Mouse (Mus musculus) v-Abl transformed pro-B cells (cell line): ENCODE data around the gene Ercc2.

ENCODE experiments used
- in situ Hi-C, 2 experiments: fragments of 400-800 bp; cut with MboI; formaldehyde crosslinking; loops; one replicate each; pipeline ENCODE4 v1.15.1; 2025; ENCODE audit not compliant: unreplicated experiment in 2 of 2

The Ercc2 gene

DNA sequence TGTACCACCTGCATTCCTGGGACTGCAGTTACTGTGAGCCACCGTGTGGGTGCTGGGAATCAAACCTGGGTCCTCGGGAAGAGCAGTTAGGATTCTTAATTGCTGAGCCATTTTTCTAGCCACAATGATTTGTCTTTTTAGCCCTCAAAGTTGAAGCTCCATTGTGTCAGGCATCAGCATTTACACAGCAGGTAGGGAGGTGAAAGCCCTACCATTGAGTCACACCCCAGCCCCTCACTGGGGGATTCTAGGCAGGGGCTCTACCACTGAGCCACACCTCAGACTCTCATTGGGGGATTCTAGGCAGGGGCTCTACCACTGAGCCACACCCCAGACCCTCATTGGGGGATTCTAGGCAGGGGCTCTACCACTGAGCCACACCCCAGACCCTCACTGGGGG is 54.5 kb downstream of the Ercc2 start:
- in situ Hi-C loops = no loop called here

DNA sequence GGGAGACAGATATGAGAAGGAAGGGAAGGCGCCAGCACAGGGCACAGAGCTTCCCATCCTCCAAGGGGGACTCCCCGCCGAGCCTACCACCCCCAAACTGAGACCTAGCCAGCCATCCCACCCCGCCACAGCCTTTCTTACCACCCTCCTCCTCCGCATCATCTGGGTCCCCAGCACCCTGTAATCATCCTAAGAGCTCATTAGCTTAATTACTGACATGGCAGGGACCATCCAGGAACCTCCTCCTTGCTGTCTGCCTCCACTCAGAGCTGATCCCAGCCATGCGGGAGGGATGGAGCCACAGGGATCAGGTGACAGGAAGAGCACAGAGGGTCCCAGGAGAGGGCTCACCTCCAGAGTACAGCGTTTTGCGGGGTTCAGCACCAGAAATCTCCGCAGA is 55.2 kb downstream of the Ercc2 start:
- in situ Hi-C loops = no loop called here

DNA sequence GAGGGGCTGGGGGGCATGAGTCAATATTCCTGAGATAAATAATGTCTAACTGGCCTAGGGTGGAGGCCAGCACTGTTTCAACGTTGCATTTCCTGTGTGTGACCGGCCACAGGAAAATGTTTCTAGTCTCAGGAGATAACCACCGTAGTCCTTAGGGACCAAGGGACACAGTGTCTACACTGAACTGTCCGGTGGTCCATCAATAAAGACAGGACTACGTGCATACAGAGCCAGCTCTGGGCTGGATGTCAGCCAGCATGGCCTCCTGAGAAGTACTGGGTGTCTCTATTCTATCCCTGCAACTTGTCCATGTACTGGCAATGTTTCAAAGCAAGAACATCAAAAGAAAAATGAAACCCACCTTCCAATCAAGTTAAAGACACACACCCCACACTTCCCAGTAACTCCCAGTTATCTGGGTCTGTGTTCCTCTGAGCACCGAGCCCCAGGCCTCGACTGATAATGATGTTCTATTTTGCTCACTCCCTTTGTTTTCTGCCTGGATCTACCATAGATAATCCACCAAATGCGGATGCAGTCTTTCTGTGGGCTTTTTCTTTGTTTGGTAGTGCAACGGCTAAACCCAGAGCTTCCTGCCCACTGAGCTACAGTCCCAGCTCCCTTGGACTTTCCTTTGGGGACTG is 59.8 kb downstream of the Ercc2 start:
- in situ Hi-C loops = no loop called here

DNA sequence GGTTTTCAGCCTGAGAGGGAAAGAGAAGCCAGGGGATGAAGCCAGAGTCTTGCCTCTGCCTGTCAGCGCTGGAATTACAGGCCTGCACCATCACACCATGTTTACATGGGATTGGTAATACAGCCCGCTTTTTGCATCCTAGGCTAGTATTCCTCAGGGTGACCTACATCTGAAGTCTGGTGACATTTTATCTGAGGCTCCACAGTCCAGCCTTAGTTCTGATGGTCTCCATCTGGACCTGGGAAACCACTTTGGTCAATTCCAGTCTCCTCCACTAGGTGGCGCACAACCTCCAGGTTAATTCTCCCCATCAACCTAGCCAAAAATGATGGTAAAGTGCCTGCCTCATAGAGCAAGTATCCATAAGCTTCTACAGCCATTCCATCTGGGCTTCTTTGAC is 61.5 kb downstream of the Ercc2 start:
- in situ Hi-C loops = no loop called here

DNA sequence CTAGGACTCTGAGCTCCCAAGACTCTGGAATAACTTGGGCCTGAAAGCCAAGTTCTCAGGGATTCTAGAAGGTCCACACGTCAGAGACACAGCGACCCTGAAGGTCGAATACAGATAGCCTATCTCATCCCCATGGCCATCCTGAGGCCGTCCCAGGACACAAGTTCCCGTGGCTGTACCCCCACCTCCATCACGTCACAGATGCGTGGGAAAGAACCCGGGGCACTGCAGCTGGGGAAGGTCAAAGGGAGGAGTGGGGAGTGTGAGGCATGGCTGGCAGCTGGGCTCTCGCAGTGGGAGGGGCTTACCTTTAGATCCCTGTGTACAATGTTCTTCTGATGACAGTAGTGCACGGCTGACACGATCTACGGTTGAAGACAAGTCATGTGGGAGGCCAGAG is 63.0 kb downstream of the Ercc2 start:
- in situ Hi-C loops = no loop called here
